8 mouse cellular contexts compared by ENCODE assay signal in genomic region chr5:100158301-100158700, GRCm38 (mm10). TPM values are rescaled to one million over a fixed set of nuclear protein-coding genes. Genes with fewer than 3 reads are reported as not detected.
DNase-seq lines count a peak whose midpoint lies in the region; ATAC-seq lines count a peak whose summit lies in the region.

No protein-coding gene starts in this region.

- no peaks in the 10 kb centered on the region for H3K9me3 ChIP-seq in heart, embryonic 14.5 days (ENCODE audit: control insufficient read depth, low read length)
- no peaks in the 10 kb centered on the region for H3K9me3 ChIP-seq in hindbrain, embryonic 15.5 days
- no peaks in the 10 kb centered on the region for H3K9me3 ChIP-seq in liver, embryonic 16.5 days (replicated peaks; ENCODE audit: control insufficient read depth, low read length)

- ATAC-seq in heart, embryonic 14.5 days (ENCODE audit: insufficient number of reproducible peaks, insufficient read depth, low FRiP score, low read depth) = no peak
- ATAC-seq in hindbrain, embryonic 15.5 days (ENCODE audit: low FRiP score, low read depth) = no peak
- ATAC-seq in liver, embryonic 16.5 days (ENCODE audit: low read depth) = no peak

- 19% methylated on average over 13 of the region's 13 CpGs for WGBS in heart, embryonic 14.5 days
- 12% methylated on average over 13 of the region's 13 CpGs for WGBS in hindbrain, embryonic 15.5 days
- WGBS in liver, embryonic 16.5 days (ENCODE audit: insufficient replicate concordance) = 15% methylated on average over 13 of the region's 13 CpGs

- DNase-seq in heart, adult 18-20 months = no peak
- peak; percentile 84 to 87 for DNase-seq in cerebellum, postnatal 10 days
- no peak for DNase-seq in adrenal gland, adult 8-10 months
- DNase-seq in right cerebral cortex, postnatal 36 days (ENCODE audit: low spot score in 2 of 2) = no peak
- DNase-seq in yolk sac, embryonic 10.5 days (ENCODE audit: low spot score) = no peak

- H3K4me2 ChIP-seq in heart, embryonic 14.5 days (ENCODE audit: low read length) = peak overlapping the region; percentile 99
- peak overlapping the region; percentile 94 for H3K4me2 ChIP-seq in hindbrain, embryonic 15.5 days
- H3K4me2 ChIP-seq in liver, embryonic 16.5 days (ENCODE audit: low read depth, low read length) = peak overlapping the region; percentile 71

- H3K27ac ChIP-seq in heart, embryonic 14.5 days (replicated peaks in 1 of 2; ENCODE audit: control insufficient read depth in 1 of 2, insufficient read depth in 1 of 2, low read depth in 2 of 2, low read length in 2 of 2) = no peak overlapping the region
- peak overlapping the region; percentile 82 for H3K27ac ChIP-seq in hindbrain, embryonic 15.5 days (replicated peaks)
- H3K27ac ChIP-seq in liver, embryonic 16.5 days (ENCODE audit: low read length) = no peak overlapping the region

- peaks cover 0 to 5% of the 10 kb centered on the region in 2 experiments; a peak in 2 of 4 replicates for H3K4me1 ChIP-seq in heart, embryonic 14.5 days (ENCODE audit: control insufficient read depth in 2 of 2, insufficient read depth in 2 of 2, low read length in 2 of 2)
- peaks cover 23% of the 10 kb centered on the region for H3K4me1 ChIP-seq in hindbrain, embryonic 15.5 days (replicated peaks)
- no peaks in the 10 kb centered on the region for H3K4me1 ChIP-seq in liver, embryonic 16.5 days (ENCODE audit: control insufficient read depth, low read depth, low read length)

- peaks cover 21% of the 10 kb centered on the region for H3K27me3 ChIP-seq in heart, embryonic 14.5 days (ENCODE audit: control insufficient read depth, insufficient read depth, low read length)
- H3K27me3 ChIP-seq in hindbrain, embryonic 15.5 days = no peaks in the 10 kb centered on the region
- peaks cover 41% of the 10 kb centered on the region for H3K27me3 ChIP-seq in liver, embryonic 16.5 days (ENCODE audit: control insufficient read depth, insufficient read depth, low read depth, low read length)

- H3K4me3 ChIP-seq in heart, embryonic 14.5 days (ENCODE audit: control insufficient read depth in 1 of 2, insufficient read depth in 1 of 2, low read depth in 1 of 2, low read length in 2 of 2) = peak overlapping the region; percentile 77 to 88
- H3K4me3 ChIP-seq in hindbrain, embryonic 15.5 days = peak overlapping the region; percentile 93
- peak overlapping the region; percentile 61 for H3K4me3 ChIP-seq in liver, embryonic 16.5 days (ENCODE audit: low read depth, low read length)

- no peaks in the 10 kb centered on the region for H3K36me3 ChIP-seq in heart, embryonic 14.5 days (ENCODE audit: control insufficient read depth, insufficient read depth, low read length)
- no peaks in the 10 kb centered on the region for H3K36me3 ChIP-seq in hindbrain, embryonic 15.5 days
- H3K36me3 ChIP-seq in liver, embryonic 16.5 days (ENCODE audit: control insufficient read depth, insufficient read depth) = no peaks in the 10 kb centered on the region

- H3K9ac ChIP-seq in heart, embryonic 14.5 days (ENCODE audit: low read length) = peak overlapping the region; percentile 77; the same call in 1 of the 2 replicates
- peak overlapping the region; percentile 88 for H3K9ac ChIP-seq in hindbrain, embryonic 15.5 days
- no peak overlapping the region for H3K9ac ChIP-seq in liver, embryonic 16.5 days (ENCODE audit: low read depth, low read length)

RNA-seq across cellular contexts. Expression of gene Tmem150c, which starts 1.3 kb away (rescaled TPM):
- 1.2 and 1.7 TPM in 2 replicates for polyA plus RNA-seq in heart, embryonic 14.5 days (2014; fragmentation: Nextera tagmentation; extraction: Ambion mirVana)
- 10 to 100 TPM in 1 of 2 experiments, 1 to 10 TPM in 1; 6.2 to 15.2 TPM for total RNA-seq in heart, adult 18-20 months (2021)
- polyA plus RNA-seq in hindbrain, embryonic 15.5 days (2015; fragmentation: Nextera tagmentation; extraction: Ambion mirVana) = 31.2 and 36.4 TPM in 2 replicates
- polyA plus RNA-seq in liver, embryonic 16.5 days (2015; fragmentation: Nextera tagmentation; extraction: Ambion mirVana) = 0.43 and 0.67 TPM in 2 replicates
- 10 to 100 TPM; 14.4 to 25.7 (median 18.3) TPM for total RNA-seq in adrenal gland, adult 8-10 months (2022)

Comparison
In these comparisons a context has a peak if more than half of its experiments do, and no peak if none do; other contexts are left out.
1. DNase-seq: peak in cerebellum, postnatal 10 days (2 of 2); none in heart, adult 18-20 months (0 of 2), adrenal gland, adult 8-10 months (single experiment), right cerebral cortex, postnatal 36 days (0 of 2) and yolk sac, embryonic 10.5 days (single experiment).
2. RNA of gene Tmem150c, which starts 1.3 kb away (polyA plus RNA-seq): 31.2 to 36.4 TPM in hindbrain, embryonic 15.5 days; 1.2 to 1.7 TPM in heart, embryonic 14.5 days and 0.43 to 0.67 TPM in liver, embryonic 16.5 days; every median in the first group is over 10 times any median in the second.
3. Peak in every context shown above with its lines, with median percentiles within 50 percentile points of each other: H3K4me2 ChIP-seq and H3K4me3 ChIP-seq.